Mouse (Mus musculus) forebrain, embryonic 14.5 days (tissue): ENCODE measurements around the gene Slc28a1. TPM values are rescaled to one million over a fixed set of nuclear protein-coding genes. Genes with fewer than 3 reads are reported as not detected.

Experiments used
- ATAC-seq: fragments of 200-750 bp; cut with Nextera tagmentation; 2 replicates; pipeline ENCODE4 v1.8.0; 2017; ENCODE audit warnings: mild to moderate bottlenecking, moderate library complexity
- DNase-seq: peaks from one replicate; pipeline ENCODE4 v3.0.0-alpha.2; 2015; ENCODE audit warnings: low spot score
- H3K27ac ChIP-seq: fragments of 300-500 bp; sonication (generic); 2 replicates; pipeline ENCODE4 v1.5.1; 2014; ENCODE audit warnings: low read depth, mild to moderate bottlenecking, control low read depth, low read length, moderate library complexity
- H3K27me3 ChIP-seq: fragments of 300-500 bp; sonication (generic); replicated peaks from 2 replicates; pipeline ENCODE4 v1.6.1; 2014; ENCODE audit warnings: low read length, control low read depth, mixed read lengths; ENCODE audit not compliant: control insufficient read depth, insufficient read depth
- H3K36me3 ChIP-seq: fragments of 300-500 bp; sonication (generic); 2 replicates; pipeline ENCODE4 v1.6.1; 2014; ENCODE audit warnings: low read length, control low read depth; ENCODE audit not compliant: control insufficient read depth, insufficient read depth
- H3K4me1 ChIP-seq: fragments of 300-500 bp; sonication (generic); 2 replicates; pipeline ENCODE4 v1.6.1; 2014; ENCODE audit warnings: antibody characterized with exemption, low read length, control low read depth; ENCODE audit not compliant: control insufficient read depth, insufficient read depth
- H3K4me2 ChIP-seq: fragments of 300-500 bp; sonication (generic); 2 replicates; pipeline ENCODE4 v1.6.1; 2014; ENCODE audit warnings: mild to moderate bottlenecking, control low read depth, low read length
- H3K4me3 ChIP-seq: fragments of 300-500 bp; sonication (generic); 2 replicates; pipeline ENCODE4 v1.5.1; 2014; ENCODE audit warnings: low read depth, low read length, control low read depth
- H3K9ac ChIP-seq: fragments of 300-500 bp; sonication (generic); 2 replicates; pipeline ENCODE4 v1.6.1; 2014; ENCODE audit warnings: mild to moderate bottlenecking, low read length, control low read depth, moderate library complexity
- H3K9me3 ChIP-seq: fragments of 300-500 bp; sonication (generic); replicated peaks from 2 replicates; pipeline ENCODE4 v1.6.1; 2016; ENCODE audit warnings: low read length, control low read depth, mixed read lengths; ENCODE audit not compliant: control insufficient read depth
- WGBS: fragments of 180-500 bp; shearing (Covaris S2); extraction: QIAGEN DNeasy Blood & Tissue Kit; methylation state at CpG from one replicate; pipeline ENCODE4 v1.1.7; 2014; 5-methylcytosine and 5-hydroxymethylcytosine counted together
- polyA plus RNA-seq: library from polyadenylated mRNA; unstranded; fragments of >200 nt; fragmentation: Nextera tagmentation; extraction: Ambion mirVana; gene quantifications from 2 replicates; pipeline ENCODE4 v1.2.1, GENCODE M21; 2014

The Slc28a1 gene
- polyA plus RNA-seq, 1 experiment from 2014 or later, result not detected

DNA sequence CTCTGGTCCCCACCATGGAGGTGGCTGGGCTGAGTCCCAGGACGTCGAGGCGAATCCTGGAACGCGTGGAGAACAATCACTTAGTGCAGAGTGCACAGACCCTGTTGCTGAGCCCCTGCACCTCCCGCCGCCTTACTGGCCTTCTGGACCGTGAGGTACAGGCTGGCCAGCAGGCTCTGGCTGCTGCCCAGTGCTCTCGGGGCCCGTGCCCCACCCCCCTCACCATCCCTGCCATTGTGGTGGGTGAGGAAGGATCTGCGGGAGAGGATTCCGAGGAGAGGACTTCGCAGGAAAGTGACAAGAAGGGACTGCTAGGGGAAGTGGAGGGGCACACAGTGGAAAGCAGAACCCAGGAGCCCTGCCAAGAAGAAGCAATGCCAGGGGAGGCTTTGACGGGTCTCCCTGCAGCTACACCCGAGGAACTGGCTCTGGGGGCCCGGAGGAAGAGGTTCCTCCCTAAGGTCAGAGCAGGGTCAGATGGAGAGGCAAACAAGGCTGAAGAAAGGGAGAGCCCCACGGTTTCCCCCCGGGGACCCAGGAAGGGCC lies 21.1 kb upstream of the Slc28a1 start:
- DNase-seq (no peak), ATAC-seq (no peak)
- Histone ChIP-seq H3K27ac (no peak overlapping the region), H3K27me3 (no peaks in the 10 kb centered on the region), H3K4me2 (no peak overlapping the region), H3K36me3 (no peaks in the 10 kb centered on the region), H3K4me3 (no peak overlapping the region), H3K9ac (no peak overlapping the region), H3K9me3 (no peaks in the 10 kb centered on the region), H3K4me1 (no peaks in the 10 kb centered on the region)
- 52% methylated on average over 18 of the region's 18 CpGs for WGBS

GRCm38 (mm10) chr7:81094104-81094757 lies 20.4 kb upstream of the Slc28a1 start:
- no peak overlapping the region for H3K9ac ChIP-seq
- no peaks in the 10 kb centered on the region for H3K4me1 ChIP-seq
- no peaks in the 10 kb centered on the region for H3K9me3 ChIP-seq
- H3K4me3 ChIP-seq, result no peak overlapping the region
- no peak for DNase-seq
- no peaks in the 10 kb centered on the region for H3K36me3 ChIP-seq
- H3K27me3 ChIP-seq, result no peaks in the 10 kb centered on the region
- no peak for ATAC-seq
- no peak overlapping the region for H3K4me2 ChIP-seq
- no peak overlapping the region for H3K27ac ChIP-seq
- 70% methylated on average over 6 of the region's 6 CpGs for WGBS

DNA sequence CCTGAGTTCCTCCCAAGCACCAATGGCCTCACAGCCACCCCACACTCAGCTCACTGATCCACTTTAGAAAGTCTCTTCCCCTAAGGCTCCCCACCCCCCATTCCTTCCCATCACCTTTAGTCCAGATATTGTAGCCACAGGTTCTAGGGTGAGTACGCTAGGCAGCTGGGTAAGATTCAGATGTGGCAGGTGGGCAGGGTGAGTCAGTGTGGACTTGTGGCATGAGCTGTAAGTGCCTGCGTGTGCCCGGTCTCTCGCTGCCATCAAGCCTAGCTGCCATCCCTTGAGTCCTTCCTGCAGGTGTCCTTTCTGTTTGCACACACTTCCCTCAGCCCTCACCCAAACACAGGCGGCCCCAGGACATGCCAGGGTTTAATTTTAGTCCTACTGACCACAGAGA lies 14.3 kb upstream of the Slc28a1 start:
- Histone ChIP-seq H3K27me3 (no peaks in the 10 kb centered on the region), H3K9me3 (no peaks in the 10 kb centered on the region), H3K4me3 (no peak overlapping the region), H3K4me2 (no peak overlapping the region), H3K4me1 (no peaks in the 10 kb centered on the region), H3K36me3 (no peaks in the 10 kb centered on the region), H3K9ac (no peak overlapping the region), H3K27ac (no peak overlapping the region)
- DNase-seq, result no peak
- WGBS, result 81% methylated on average over 5 of the region's 5 CpGs
- no peak for ATAC-seq

DNA sequence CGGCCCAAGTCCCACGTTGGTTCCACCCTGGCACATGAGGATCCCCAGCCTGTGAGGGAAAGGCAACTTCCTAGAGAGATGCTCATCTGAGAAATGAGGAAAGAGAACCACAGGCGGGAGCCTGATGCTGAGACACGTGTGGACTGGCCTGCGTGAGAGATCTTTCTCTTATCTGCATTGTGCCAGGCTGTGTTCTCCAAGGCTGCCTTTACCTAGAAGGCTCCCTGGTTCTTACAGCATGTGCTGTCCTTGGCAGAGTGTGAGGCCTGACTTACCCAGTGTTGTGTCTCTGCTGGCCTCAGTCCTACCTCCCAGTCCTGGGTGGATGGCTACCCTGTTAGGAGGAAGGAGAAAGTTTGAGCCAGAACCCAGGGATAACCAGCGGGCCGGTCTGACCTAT lies 11.7 kb upstream of the Slc28a1 start:
- Histone ChIP-seq H3K27ac (no peak overlapping the region), H3K4me3 (no peak overlapping the region), H3K9ac (no peak overlapping the region), H3K36me3 (no peaks in the 10 kb centered on the region), H3K9me3 (no peaks in the 10 kb centered on the region), H3K4me2 (no peak overlapping the region), H3K4me1 (no peaks in the 10 kb centered on the region), H3K27me3 (no peaks in the 10 kb centered on the region)
- DNase-seq (no peak), ATAC-seq (no peak)
- WGBS, result 88% methylated on average over 7 of the region's 7 CpGs

- no peaks in the 10 kb centered on the region for H3K27me3 ChIP-seq
These were observed 9.1 kb upstream of the Slc28a1 start for GRCm38 (mm10) chr7:81105525-81105924.

DNA sequence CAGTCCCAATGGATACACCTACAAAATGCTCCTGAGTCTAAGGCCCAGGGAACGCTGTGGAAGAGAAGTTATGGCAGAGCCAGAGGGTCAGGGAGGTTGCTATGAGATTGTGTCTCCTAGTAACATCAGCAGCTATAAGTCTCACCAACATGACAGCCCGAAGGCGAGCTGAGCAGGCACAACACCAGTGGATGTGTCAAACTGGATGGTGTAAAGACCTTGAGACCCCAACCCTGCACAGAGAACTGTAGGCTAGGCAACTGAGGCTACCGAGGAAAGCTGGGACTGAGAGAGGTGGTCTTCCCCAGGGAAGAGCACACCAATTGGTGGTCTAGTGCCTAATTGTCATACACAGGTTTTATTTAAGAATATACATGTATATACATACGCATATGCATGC lies 6.4 kb upstream of the Slc28a1 start:
- ATAC-seq, result no peak
- DNase-seq, result no peak
- no peaks in the 10 kb centered on the region for H3K9me3 ChIP-seq
- no peaks in the 10 kb centered on the region for H3K27me3 ChIP-seq
- H3K4me2 ChIP-seq, result no peak overlapping the region
- H3K4me1 ChIP-seq, result no peaks in the 10 kb centered on the region
- no peak overlapping the region for H3K9ac ChIP-seq
- H3K27ac ChIP-seq, result no peak overlapping the region
- WGBS, result 89% methylated on average over 5 of the region's 5 CpGs
- no peak overlapping the region for H3K4me3 ChIP-seq
- no peaks in the 10 kb centered on the region for H3K36me3 ChIP-seq

More at GRCm38 (mm10) chr7:81105525-81105924, 9.1 kb upstream of the Slc28a1 start:
- no peak for ATAC-seq
- H3K9me3 ChIP-seq, result no peaks in the 10 kb centered on the region
- H3K4me1 ChIP-seq, result no peaks in the 10 kb centered on the region
- WGBS, result 67% methylated on average over 4 of the region's 4 CpGs
- no peak for DNase-seq
- no peak overlapping the region for H3K4me3 ChIP-seq
- no peaks in the 10 kb centered on the region for H3K36me3 ChIP-seq
- H3K9ac ChIP-seq, result no peak overlapping the region
- H3K4me2 ChIP-seq, result no peak overlapping the region
- H3K27ac ChIP-seq, result no peak overlapping the region

DNA sequence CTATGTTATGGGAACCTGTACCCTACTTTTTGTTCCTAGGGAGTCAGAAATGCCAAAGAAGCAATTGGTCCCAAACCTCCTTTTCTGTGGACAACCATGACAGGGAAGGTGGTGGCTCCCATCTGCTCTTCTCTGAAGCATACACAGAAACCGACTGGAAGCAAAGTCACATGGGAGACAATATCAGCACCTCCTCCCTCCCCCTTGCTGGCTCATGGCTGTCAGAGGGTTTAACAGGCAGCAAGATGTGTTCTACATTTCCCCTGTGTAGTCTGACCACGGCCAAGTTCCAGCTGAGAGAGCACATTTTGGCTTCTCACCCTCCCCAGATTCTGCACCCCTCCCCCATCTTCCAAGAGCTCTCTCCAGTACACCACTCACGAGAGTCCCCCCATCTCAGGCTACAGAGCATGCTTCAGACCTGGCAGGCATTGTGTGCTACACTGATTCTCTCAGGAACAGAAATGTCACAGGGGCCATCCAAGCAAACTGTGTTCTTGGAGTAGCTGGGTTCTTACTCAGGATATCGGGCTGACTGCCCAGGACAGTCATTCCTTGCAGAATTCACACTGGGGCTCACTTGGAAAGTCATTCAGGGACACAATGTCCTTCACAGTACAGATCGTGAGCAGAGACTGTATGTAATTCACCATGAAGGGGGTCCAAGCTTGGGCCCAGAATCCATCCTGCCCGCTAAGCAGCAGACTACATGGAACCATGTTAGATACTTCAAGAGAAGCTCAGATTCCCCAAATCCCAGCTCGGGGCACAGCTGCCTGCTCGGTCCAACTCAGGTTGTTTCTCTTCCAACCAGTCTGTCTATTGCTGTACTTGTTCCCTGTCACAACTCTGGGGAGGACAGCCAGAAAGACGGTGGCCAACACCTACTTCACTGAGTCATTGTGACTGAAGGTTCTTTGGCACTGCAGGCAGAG lies 4.6 kb upstream of the Slc28a1 start:
- Histone ChIP-seq H3K36me3 (no peaks in the 10 kb centered on the region), H3K4me2 (no peak overlapping the region), H3K4me1 (no peaks in the 10 kb centered on the region), H3K4me3 (no peak overlapping the region), H3K9ac (no peak overlapping the region), H3K9me3 (no peaks in the 10 kb centered on the region), H3K27me3 (no peaks in the 10 kb centered on the region), H3K27ac (no peak overlapping the region)
- ATAC-seq (no peak), DNase-seq (no peak)
- WGBS, result 66% methylated on average over 9 of the region's 9 CpGs

DNA sequence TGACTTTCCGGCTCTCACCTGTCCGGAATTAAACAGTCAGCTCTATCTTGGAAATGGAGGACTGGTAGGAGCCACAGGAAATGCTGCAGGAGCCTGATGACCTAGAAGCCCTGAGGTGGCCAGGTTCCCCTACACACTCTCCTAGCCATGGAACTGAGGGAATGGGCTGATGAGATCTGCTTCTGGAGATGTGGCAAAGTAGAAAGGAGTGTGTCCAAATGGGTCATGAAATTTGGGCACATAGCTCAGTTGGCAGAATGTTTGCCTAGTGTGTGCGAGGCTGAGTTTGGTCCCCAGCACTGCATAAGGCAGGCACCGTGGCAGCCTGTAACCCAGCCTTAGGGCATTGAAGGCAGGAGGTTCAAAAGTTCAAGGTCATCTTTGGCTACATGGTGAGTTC lies 3.8 kb upstream of the Slc28a1 start:
- Histone ChIP-seq H3K27me3 (no peaks in the 10 kb centered on the region), H3K4me1 (no peaks in the 10 kb centered on the region), H3K9ac (no peak overlapping the region), H3K27ac (no peak overlapping the region), H3K4me3 (no peak overlapping the region), H3K4me2 (no peak overlapping the region), H3K36me3 (no peaks in the 10 kb centered on the region), H3K9me3 (no peaks in the 10 kb centered on the region)
- WGBS, result 95% methylated on average over 4 of the region's 4 CpGs
- no peak for ATAC-seq
- DNase-seq, result no peak

GRCm38 (mm10) chr7:81111729-81112128 lies 2.9 kb upstream of the Slc28a1 start:
- ATAC-seq, result no peak
- Histone ChIP-seq H3K4me2 (no peak overlapping the region), H3K9me3 (no peaks in the 10 kb centered on the region), H3K27ac (no peak overlapping the region), H3K9ac (no peak overlapping the region), H3K36me3 (no peaks in the 10 kb centered on the region), H3K4me3 (no peak overlapping the region), H3K4me1 (no peaks in the 10 kb centered on the region), H3K27me3 (no peaks in the 10 kb centered on the region)
- DNase-seq, result no peak
- 89% methylated on average over 2 of the region's 2 CpGs for WGBS
